Mouse (Mus musculus) left cerebral cortex, postnatal 14 days (tissue): ENCODE measurements around the gene Sh3rf1. TPM values are rescaled to one million over a fixed set of nuclear protein-coding genes. Genes with fewer than 3 reads are reported as not detected.

Source experiments
- DNase-seq, 2 experiments: peaks; one replicate each; pipeline ENCODE4 v3.0.0; 2021 to 2022; ENCODE audit warnings: low spot score in 2 of 2, mixed read lengths in 1 of 2
- intact Hi-C: fragments of 180-260 bp; cut with DNase I; formaldehyde crosslinking; loops from one replicate; pipeline ENCODE4 v1.15.1; 2025
- long read RNA-seq, 2 experiments: library from polyadenylated mRNA; stranded (forward); transcript quantifications; one replicate each; pipeline ENCODE4 v2.0.0; 2021
- total RNA-seq, 2 experiments: library from RNA; stranded (reverse); gene quantifications; 2 replicates each; pipeline ENCODE4 v1.2.3; 2021

The Sh3rf1 gene
- total RNA-seq = 10 to 100 TPM; 39.5 to 41.7 TPM
- long read RNA-seq, experiment 1, full-length matches to known transcripts = 5 of 12 reads
- long read RNA-seq, experiment 1, partial matches to known transcripts = 7 of 12 reads
- long read RNA-seq, experiment 1, other reads (novel, unspliced or antisense) = 0 of 12 reads
- long read RNA-seq, experiment 2, full-length matches to known transcripts = 6 of 10 reads
- long read RNA-seq, experiment 2, partial matches to known transcripts = 3 of 10 reads
- long read RNA-seq, experiment 2, other reads (novel, unspliced or antisense) = 1 of 10 reads

GRCm38 (mm10) chr8:61223729-61224379 lies at the start of gene Sh3rf1:
Gene Sh3rf1 (plus strand): TSS chr8:61223872.
- intact Hi-C loops = loop anchor here (10.0 kb wide), 1 partner anchor 61 kb away; no protein-coding TSS in a partner anchor
- DNase-seq = peak; percentile 52 to 81

- no peak for DNase-seq
- intact Hi-C loops = no loop called here
Measured at GRCm38 (mm10) chr8:61173921-61174492, 49.7 kb upstream of the Sh3rf1 start.

- intact Hi-C loops = no loop called here
Measured at GRCm38 (mm10) chr8:61175876-61176275, 47.8 kb upstream of the Sh3rf1 start.

GRCm38 (mm10) chr8:61177680-61178593 lies 45.7 kb upstream of the Sh3rf1 start:
- intact Hi-C loops = no loop called here
- DNase-seq = no peak

More at GRCm38 (mm10) chr8:61175876-61176275, 47.8 kb upstream of the Sh3rf1 start:
- DNase-seq = no peak

- peak in 1 of 2 experiments; percentile 6 for DNase-seq
- intact Hi-C loops = no loop called here
Measured at GRCm38 (mm10) chr8:61178594-61179140, 45.0 kb upstream of the Sh3rf1 start.

GRCm38 (mm10) chr8:61181592-61181991 lies 42.1 kb upstream of the Sh3rf1 start:
- intact Hi-C loops = no loop called here
- no peak for DNase-seq

- intact Hi-C loops = no loop called here
- no peak for DNase-seq
Measured at GRCm38 (mm10) chr8:61182020-61182419, 41.7 kb upstream of the Sh3rf1 start.

- no peak for DNase-seq
- intact Hi-C loops = no loop called here
Measured at GRCm38 (mm10) chr8:61185274-61186198, 38.1 kb upstream of the Sh3rf1 start.

- no peak for DNase-seq
- intact Hi-C loops = no loop called here
Measured at GRCm38 (mm10) chr8:61194306-61194925, 29.3 kb upstream of the Sh3rf1 start.

- intact Hi-C loops = no loop called here
- no peak for DNase-seq
Measured at GRCm38 (mm10) chr8:61200254-61200887, 23.3 kb upstream of the Sh3rf1 start.

- intact Hi-C loops = no loop called here
- no peak for DNase-seq
Measured at GRCm38 (mm10) chr8:61203035-61203826, 20.4 kb upstream of the Sh3rf1 start.

- intact Hi-C loops = no loop called here
- DNase-seq = no peak
Measured at GRCm38 (mm10) chr8:61206876-61207275, 16.8 kb upstream of the Sh3rf1 start.

- intact Hi-C loops = no loop called here
- no peak for DNase-seq
Measured at GRCm38 (mm10) chr8:61207636-61208035, 16.0 kb upstream of the Sh3rf1 start.

- DNase-seq = no peak
- intact Hi-C loops = no loop called here
Measured at GRCm38 (mm10) chr8:61208719-61209118, 15.0 kb upstream of the Sh3rf1 start.

GRCm38 (mm10) chr8:61210836-61211235 lies 12.8 kb upstream of the Sh3rf1 start:
- DNase-seq = peak in 1 of 2 experiments; percentile 45
- intact Hi-C loops = no loop called here

- intact Hi-C loops = loop anchor here (5.0 kb wide), 1 partner anchor 93 kb away; no protein-coding TSS in a partner anchor
- DNase-seq = no peak
Measured at GRCm38 (mm10) chr8:61215081-61215819, 8.4 kb upstream of the Sh3rf1 start.
